Mouse (Mus musculus): ENCODE results near the gene Abhd12b.

DNA sequence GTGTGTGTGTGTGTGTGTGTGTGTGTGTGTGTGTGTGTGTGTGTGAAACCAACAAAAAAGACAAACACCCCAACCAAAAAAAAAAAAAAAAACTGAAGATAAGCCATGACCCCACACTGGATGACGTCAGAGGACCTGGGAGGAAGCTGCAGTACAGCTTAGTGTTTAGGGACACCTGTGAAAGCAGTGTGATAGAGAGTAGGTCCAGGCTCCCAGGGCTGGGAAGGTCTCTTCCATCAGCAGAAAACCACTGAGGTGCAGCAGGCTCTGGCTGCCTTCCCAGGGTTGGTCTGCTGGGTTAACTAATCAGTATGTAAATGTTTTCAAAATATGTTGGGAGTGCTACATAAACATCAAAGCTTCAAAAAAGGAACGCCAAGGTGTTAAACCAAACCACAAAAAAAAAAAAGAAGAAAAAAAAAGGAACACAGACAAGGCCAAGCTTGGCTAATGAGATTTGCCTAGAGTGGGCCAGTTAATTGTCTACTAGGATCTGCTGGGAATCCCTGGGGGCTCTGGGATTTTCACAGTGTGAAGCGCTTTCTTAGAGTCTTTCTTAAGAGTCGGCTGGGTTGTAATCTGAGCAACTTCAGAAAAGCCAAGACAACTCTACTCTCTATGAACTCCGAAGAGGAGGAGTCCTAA lies 49.0 kb upstream of the Abhd12b start:
- no peak for TF ChIP-seq POLR2A (IDR thresholded peaks at IDR 0.05; ENCODE audit: low read depth, low read length)
- TF ChIP-seq CTCF (IDR thresholded peaks at IDR 0.05; ENCODE audit: borderline replicate concordance, insufficient read depth, low read length) = no peak
